Mouse (Mus musculus) forebrain, embryonic 11.5 days (tissue): ENCODE measurements at regions not wholly inside any gene's neighbourhood (a gene's known extent, or its start where the extent isn't known, plus 50 kb on each side); places are given as distances from the start of the nearest gene placed in this dataset.

Source experiments
- ATAC-seq: fragments of 200-750 bp; cut with Nextera tagmentation; replicated peaks from 2 replicates; pipeline ENCODE4 v1.8.0; 2017; ENCODE audit warnings: moderate TSS enrichment; ENCODE audit not compliant: low FRiP score
- DNase-seq: peaks from one replicate; pipeline ENCODE4 v3.0.0-alpha.2; 2017; ENCODE audit warnings: low spot score
- H3K27ac ChIP-seq: fragments of 300-500 bp; sonication (generic); 2 replicates; pipeline ENCODE4 v1.5.1; 2014; ENCODE audit warnings: low read depth, low read length
- H3K27me3 ChIP-seq: fragments of 300-500 bp; sonication (generic); 2 replicates; pipeline ENCODE4 v1.6.1; 2014; ENCODE audit warnings: mild to moderate bottlenecking, low read length, mixed read lengths; ENCODE audit not compliant: control insufficient read depth, insufficient read depth
- H3K36me3 ChIP-seq: fragments of 300-500 bp; sonication (generic); 2 replicates; pipeline ENCODE4 v1.6.1; 2014; ENCODE audit warnings: mild to moderate bottlenecking, low read length, moderate library complexity, mixed read lengths; ENCODE audit not compliant: control insufficient read depth, insufficient read depth
- H3K4me1 ChIP-seq: fragments of 300-500 bp; sonication (generic); replicated peaks from 2 replicates; pipeline ENCODE4 v1.6.1; 2014; ENCODE audit warnings: low read length, mixed read lengths; ENCODE audit not compliant: control insufficient read depth, insufficient read depth
- H3K4me2 ChIP-seq: fragments of 300-500 bp; sonication (generic); 2 replicates; pipeline ENCODE4 v1.6.1; 2014; ENCODE audit warnings: low read depth, mild to moderate bottlenecking, low read length, moderate library complexity, mixed read lengths; ENCODE audit not compliant: severe bottlenecking
- H3K4me3 ChIP-seq: fragments of 300-500 bp; sonication (generic); 2 replicates; pipeline ENCODE4 v1.5.1; 2014; ENCODE audit warnings: low read depth, low read length
- H3K9ac ChIP-seq: fragments of 300-500 bp; sonication (generic); 2 replicates; pipeline ENCODE4 v1.6.1; 2014; ENCODE audit warnings: low read length
- H3K9me3 ChIP-seq: fragments of 300-500 bp; sonication (generic); 2 replicates; pipeline ENCODE4 v1.6.1; 2016; ENCODE audit warnings: low read length, mixed read lengths; ENCODE audit not compliant: control insufficient read depth
- WGBS: fragments of 180-500 bp; shearing (Covaris S2); extraction: QIAGEN DNeasy Blood & Tissue Kit; methylation state at CpG from one replicate; pipeline ENCODE4 v1.1.7; 2014; 5-methylcytosine and 5-hydroxymethylcytosine counted together

GRCm38 (mm10) chr2:179192906-179193496 lies 249.2 kb upstream of the Cdh4 start:
- Histone ChIP-seq H3K36me3 (no peaks in the 10 kb centered on the region), H3K4me3 (no peak overlapping the region), H3K27ac (no peak overlapping the region), H3K4me1 (0 out of 2 replicates have a peak, but pooled peaks cover 3% of the 10 kb centered on the region), H3K9me3 (no peaks in the 10 kb centered on the region), H3K27me3 (no peaks in the 10 kb centered on the region), H3K9ac (no peak overlapping the region), H3K4me2 (no peak overlapping the region)
- 65% methylated on average over 6 of the region's 6 CpGs for WGBS
- ATAC-seq (no peak), DNase-seq (peak; percentile 44)

GRCm38 (mm10) chr2:179193507-179194160 lies 248.6 kb upstream of the Cdh4 start:
- Histone ChIP-seq H3K4me2 (no peak overlapping the region), H3K36me3 (no peaks in the 10 kb centered on the region), H3K27me3 (no peaks in the 10 kb centered on the region), H3K9me3 (no peaks in the 10 kb centered on the region), H3K4me3 (no peak overlapping the region), H3K4me1 (0 out of 2 replicates have a peak, but pooled peaks cover 3% of the 10 kb centered on the region), H3K9ac (no peak overlapping the region), H3K27ac (no peak overlapping the region)
- 35% methylated on average over 9 of the region's 9 CpGs for WGBS
- peak; percentile 90 for DNase-seq
- peak; percentile 67 for ATAC-seq

DNA sequence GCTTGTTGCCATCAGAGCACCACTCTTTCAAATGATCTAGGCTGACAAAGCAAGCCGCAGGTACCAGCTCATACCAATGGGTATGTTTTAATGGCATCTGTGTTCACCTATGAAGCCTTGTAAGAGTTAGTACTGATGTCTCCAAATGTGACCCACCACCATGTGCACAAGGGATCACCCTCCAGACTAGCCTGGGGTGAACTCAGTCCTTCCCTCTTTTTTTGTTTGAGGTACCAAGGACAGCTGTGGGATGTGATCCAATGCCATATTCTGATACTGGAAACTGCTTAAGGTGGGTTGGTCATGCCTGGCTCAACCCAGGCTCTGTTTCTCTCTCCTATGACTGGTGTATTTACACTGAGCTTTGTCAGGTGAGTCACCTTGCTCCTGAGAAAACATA lies 244.8 kb upstream of the Cdh4 start:
- no peak for DNase-seq
- Histone ChIP-seq H3K9ac (no peak overlapping the region), H3K9me3 (no peaks in the 10 kb centered on the region), H3K4me1 (0 out of 2 replicates have a peak, but pooled peaks cover 3% of the 10 kb centered on the region), H3K4me3 (no peak overlapping the region), H3K36me3 (no peaks in the 10 kb centered on the region), H3K27ac (no peak overlapping the region), H3K27me3 (no peaks in the 10 kb centered on the region), H3K4me2 (no peak overlapping the region)
- ATAC-seq: no peak
- 79% methylated on average over 1 of the region's 1 CpGs for WGBS

- DNase-seq (peak; percentile 84), ATAC-seq (no peak)
- H3K27ac ChIP-seq: no peak overlapping the region
- 12% methylated on average over 6 of the region's 6 CpGs for WGBS
- H3K27me3 ChIP-seq: no peaks in the 10 kb centered on the region
- H3K36me3 ChIP-seq: no peaks in the 10 kb centered on the region
- no peak overlapping the region for H3K4me2 ChIP-seq
- no peaks in the 10 kb centered on the region for H3K9me3 ChIP-seq
- no peak overlapping the region for H3K9ac ChIP-seq
- H3K4me1 ChIP-seq: no peaks in the 10 kb centered on the region
- H3K4me3 ChIP-seq: no peak overlapping the region
These were observed 241.7 kb upstream of the Cdh4 start for GRCm38 (mm10) chr2:179200495-179200894.

- Histone ChIP-seq H3K4me1 (no peaks in the 10 kb centered on the region), H3K9ac (no peak overlapping the region), H3K4me2 (no peak overlapping the region), H3K9me3 (no peaks in the 10 kb centered on the region), H3K27me3 (no peaks in the 10 kb centered on the region), H3K4me3 (no peak overlapping the region), H3K36me3 (no peaks in the 10 kb centered on the region), H3K27ac (no peak overlapping the region)
- 73% methylated on average over 10 of the region's 10 CpGs for WGBS
- DNase-seq (no peak), ATAC-seq (no peak)
These were observed 231.9 kb upstream of the Cdh4 start for GRCm38 (mm10) chr2:179210164-179210805.

DNA sequence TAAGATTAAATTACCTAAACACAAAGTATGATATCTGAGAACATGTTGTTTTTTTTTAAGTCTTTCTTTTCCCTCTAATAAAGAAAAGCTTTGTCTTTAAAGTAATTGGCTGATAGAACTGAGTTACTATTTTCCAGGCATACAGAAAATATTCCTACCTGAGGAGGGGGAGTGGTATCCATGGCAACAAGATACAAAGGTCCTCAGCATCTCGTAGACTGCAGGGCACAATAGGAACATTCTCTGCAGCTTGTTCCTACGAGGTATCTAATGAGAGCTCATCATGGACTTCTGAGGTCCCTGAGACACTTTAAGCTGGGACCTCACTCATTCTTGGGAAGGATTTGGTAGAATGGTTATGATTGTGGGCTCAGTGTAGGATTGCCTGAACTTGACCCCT lies 225.5 kb upstream of the Cdh4 start:
- no peak overlapping the region for H3K4me3 ChIP-seq
- H3K27me3 ChIP-seq: no peaks in the 10 kb centered on the region
- no peak for ATAC-seq
- no peaks in the 10 kb centered on the region for H3K9me3 ChIP-seq
- H3K9ac ChIP-seq: no peak overlapping the region
- no peak overlapping the region for H3K27ac ChIP-seq
- 22% methylated on average over 2 of the region's 2 CpGs for WGBS
- H3K4me1 ChIP-seq: no peaks in the 10 kb centered on the region
- H3K4me2 ChIP-seq: no peak overlapping the region
- DNase-seq: no peak
- H3K36me3 ChIP-seq: no peaks in the 10 kb centered on the region

GRCm38 (mm10) chr2:179228096-179228495 lies 214.1 kb upstream of the Cdh4 start:
- no peaks in the 10 kb centered on the region for H3K27me3 ChIP-seq
- H3K4me3 ChIP-seq: no peak overlapping the region
- ATAC-seq (no peak), DNase-seq (no peak)
- no peak overlapping the region for H3K9ac ChIP-seq
- H3K9me3 ChIP-seq: no peaks in the 10 kb centered on the region
- no peak overlapping the region for H3K27ac ChIP-seq
- no peak overlapping the region for H3K4me2 ChIP-seq
- no peaks in the 10 kb centered on the region for H3K4me1 ChIP-seq
- H3K36me3 ChIP-seq: no peaks in the 10 kb centered on the region
- WGBS: 76% methylated on average over 7 of the region's 7 CpGs

- Histone ChIP-seq H3K27me3 (no peaks in the 10 kb centered on the region), H3K4me2 (no peak overlapping the region), H3K4me1 (no peaks in the 10 kb centered on the region), H3K4me3 (no peak overlapping the region), H3K27ac (no peak overlapping the region), H3K9ac (no peak overlapping the region), H3K9me3 (no peaks in the 10 kb centered on the region), H3K36me3 (no peaks in the 10 kb centered on the region)
- DNase-seq (no peak), ATAC-seq (no peak)
- WGBS: 83% methylated on average over 6 of the region's 6 CpGs
These were observed 210.4 kb upstream of the Cdh4 start for GRCm38 (mm10) chr2:179231708-179232354.
